Mouse (Mus musculus) T-helper 17 cell (primary cell): ENCODE data around the gene Traf5.

Experiments
- in situ Hi-C, 2 experiments: fragments of 300-600 bp; cut with MboI, MseI; formaldehyde crosslinking; loops; 1 replicate in 1 of 2; 2 replicates in 1 of 2; pipeline ENCODE4 v1.15.1; 2025; ENCODE audit warnings: high pct_unique_total_duplicates in 2 of 2

The Traf5 gene

DNA sequence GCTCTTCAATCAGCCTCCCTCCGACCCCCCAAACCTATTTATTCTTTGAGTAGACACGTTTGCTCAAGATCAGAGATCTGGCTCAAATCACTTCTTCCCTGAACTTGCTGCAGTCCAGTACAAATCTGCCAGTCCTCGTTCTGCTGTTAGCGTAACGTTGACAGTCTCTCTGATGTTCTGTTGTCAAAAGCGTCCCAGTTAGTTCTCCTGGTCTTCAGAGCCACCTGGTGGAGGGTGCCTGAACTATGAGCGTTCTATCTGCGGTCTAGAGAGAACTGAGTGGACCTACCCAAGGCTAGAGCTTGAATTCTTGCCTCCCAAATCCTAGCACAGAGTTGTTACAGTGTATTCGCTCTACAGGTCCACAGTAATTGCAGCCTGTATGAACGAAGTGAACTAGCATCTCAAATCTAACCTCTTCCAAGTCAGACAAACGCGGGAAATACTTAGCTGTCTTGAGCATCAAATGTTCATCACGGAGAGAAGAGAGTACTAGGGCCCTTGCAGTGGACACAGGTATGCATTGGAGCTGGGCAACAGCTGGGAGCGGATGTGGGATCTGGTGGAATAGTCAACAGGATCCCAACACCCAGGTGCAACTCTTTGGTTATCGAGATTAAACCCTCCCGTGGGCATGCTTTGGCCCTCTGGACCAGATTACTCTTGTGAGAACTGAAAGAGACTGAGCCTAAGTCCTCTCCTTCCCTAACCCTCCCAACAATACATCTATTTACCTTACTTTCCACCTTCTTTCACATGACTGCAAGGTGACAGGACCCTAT, 711 bp upstream of the Traf5 start:
- in situ Hi-C loops, result loop anchor here (5.0 kb wide), 2 partner anchors 126 to 266 kb away; no protein-coding TSS in a partner anchor

DNA sequence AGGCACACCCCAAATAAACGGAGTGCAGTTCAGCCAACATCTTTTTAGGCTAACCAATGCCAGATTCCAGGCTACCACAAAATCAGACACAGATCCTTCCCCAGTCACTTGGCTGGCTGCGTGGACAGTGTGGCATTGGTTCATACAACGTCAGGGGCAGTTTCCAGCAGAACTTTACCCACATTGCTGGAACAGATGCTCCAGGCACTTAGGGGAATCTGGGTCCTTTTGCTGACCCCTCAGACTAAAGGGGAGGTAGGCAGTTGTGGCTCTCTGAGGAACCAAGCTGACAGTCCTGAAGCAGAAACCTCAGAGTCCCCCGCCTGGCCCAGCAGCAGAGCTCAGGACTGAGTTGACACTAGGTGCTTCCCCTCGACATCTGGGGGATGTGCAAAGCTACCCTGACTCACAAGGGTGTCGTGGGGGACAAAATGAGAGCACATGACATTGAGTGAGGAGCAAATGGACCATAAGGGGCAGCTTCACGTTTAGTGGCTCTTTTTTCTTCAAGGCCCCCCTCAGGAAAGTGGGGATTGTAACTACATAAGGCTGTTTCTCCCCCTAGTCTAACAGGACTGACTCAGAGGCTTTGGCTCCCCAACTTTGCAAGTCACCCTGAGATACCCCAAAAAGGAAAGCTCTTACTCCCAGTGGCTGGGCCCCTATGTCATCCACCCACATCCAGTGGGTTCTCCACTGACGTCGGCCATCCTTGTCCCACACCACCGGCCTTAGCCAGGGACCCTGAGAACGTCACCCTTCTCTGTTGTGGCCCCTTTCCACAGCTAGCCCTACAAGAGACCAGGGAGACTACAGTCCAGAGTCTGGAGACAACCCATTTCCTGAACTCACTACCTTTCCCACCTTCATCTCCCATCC, 1.4 kb downstream of the Traf5 start:
- in situ Hi-C loops, result loop anchor here (5.0 kb wide), 2 partner anchors 124 to 264 kb away; no protein-coding TSS in a partner anchor

DNA sequence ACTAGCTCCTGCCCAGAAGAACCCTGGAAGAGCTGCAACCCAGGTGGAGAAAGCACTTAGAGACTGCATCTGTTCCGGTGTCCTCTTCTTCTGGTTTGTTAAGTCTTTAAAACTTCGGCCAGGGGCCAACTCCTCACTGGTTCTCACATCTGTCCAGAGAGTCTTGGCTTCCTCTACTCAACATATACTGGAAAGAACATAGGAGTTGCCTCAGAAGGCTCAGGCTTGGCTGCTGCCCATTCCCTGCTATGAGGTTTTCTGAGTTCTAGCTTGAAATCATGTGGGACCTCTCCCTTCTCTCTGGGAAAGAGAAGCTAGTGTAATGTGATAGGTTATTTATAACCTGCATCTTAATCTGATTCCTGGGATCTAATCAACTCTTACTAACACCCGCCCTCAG, 2.1 kb downstream of the Traf5 start:
- in situ Hi-C loops, result loop anchor here (5.0 kb wide), 2 partner anchors 123 to 263 kb away; no protein-coding TSS in a partner anchor

DNA sequence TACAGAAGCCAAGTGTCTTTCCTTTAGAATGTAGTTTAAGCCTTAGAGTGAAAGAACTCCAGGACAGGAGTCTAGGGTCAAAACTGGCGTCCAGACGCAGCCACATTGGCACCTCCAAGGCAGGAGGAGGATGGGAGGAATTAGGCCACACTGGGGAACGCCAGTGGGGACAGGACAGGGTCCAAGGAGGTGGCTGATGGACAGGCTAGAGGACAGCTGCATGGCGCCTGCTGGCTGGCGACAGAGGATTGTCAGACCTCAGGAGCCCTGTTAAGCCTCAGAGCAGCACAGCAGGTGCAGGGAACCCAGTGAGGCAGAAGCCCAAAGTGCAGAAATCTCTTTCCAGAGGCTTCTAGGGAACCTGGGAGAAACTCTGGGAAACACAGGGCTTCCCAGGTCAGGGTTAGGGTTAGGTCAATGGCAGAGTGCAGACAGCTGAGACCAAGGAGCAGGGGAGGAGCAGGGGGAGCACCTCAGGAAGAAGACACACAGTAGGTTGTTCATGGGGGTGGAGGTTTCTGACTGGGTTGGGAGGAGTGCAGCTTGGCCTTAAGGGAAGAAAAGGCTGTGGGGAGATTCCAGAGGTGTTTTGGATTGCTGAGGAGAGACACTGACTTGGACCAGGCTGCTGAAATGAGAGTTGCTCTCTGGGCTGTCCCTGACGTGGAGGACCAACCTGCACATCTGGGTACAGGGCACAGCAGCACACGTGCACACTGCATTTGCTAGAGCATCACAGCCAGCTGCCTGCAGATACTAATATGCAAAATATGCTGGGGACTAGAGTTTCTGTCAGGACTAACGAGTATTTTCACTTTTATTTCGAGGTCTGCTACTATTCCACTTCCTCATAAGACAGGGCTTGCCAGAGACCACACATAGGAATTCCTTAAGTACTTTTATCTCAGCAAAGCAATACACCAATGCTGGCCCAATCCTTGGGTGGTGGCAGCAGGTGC, 2.9 kb downstream of the Traf5 start:
- in situ Hi-C loops, result loop anchor here (5.0 kb wide), 2 partner anchors 122 to 262 kb away; no protein-coding TSS in a partner anchor

DNA sequence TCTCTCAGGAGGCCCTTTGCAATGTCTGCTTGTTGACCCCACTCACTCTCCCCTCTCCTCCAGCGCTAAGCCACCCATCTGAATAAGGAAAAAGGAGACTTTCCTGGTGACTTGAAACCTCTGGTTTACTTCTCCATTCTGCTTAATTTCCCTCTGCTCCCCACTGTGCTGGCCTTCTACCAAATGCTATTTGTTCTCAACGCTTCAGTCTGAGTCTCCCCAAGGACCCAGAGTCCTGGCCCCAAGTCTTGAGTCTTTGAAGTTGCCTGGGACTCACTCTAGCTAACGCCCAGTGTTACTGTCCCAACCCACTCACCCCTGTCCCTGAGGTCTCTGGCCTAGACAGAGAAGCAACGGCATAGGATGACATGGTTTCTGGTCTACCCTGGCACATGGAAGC, 4.3 kb downstream of the Traf5 start:
- in situ Hi-C loops, result no loop called here

DNA sequence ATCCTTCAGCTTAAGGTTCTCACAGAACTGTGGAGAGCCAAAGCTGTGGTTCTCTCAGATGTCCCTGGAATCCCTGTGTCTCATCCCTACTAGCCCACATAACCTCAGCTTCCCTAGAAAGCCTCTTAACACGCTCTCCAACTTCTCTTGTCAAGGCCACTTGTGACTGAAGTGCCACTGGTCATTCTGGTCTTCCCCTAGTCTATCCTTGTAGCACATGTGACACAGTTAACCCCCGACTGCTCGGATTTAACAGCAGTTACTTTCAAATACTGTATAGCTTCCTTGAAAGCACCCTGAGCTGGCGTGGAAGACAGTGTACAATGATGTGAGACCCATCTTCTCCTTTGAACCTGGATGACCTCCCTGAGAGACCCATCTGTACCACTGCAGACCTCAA, 5.3 kb downstream of the Traf5 start:
- in situ Hi-C loops, result no loop called here

DNA sequence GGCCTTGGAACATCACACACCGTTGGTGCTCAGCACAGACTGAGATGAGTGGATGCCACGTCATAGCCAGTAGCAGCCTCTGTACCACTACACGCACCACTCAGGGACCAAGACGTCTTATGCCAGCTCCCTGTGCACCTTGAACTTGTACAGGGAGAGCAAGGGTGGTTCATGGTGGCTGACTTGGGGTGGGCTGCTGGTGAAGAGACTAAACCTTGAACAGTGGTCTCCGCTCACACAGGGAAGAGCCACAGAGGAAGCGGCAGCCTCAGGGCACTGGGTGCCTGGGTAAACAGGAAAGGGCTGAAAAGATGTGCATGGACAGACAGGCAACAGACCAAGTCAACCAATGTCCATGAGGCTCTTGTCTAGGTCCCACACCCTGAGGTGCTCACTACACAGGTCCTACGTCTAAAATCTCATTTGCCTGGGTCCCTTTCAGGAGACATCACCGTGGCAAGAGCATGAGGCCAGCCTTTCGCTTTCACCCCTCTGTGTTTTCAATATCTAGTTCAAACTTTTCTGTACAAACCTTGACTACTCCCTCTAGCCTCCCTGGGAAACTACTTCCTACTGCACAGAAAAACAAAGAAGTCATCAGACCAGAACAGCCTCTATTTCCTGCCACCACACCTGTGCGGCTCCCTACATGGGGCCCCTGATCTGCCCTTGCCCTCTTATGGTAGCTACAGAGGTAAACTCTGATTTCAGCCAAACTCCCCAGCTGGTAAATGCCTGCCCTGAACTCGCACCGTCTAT, 5.9 kb downstream of the Traf5 start:
- in situ Hi-C loops, result no loop called here

DNA sequence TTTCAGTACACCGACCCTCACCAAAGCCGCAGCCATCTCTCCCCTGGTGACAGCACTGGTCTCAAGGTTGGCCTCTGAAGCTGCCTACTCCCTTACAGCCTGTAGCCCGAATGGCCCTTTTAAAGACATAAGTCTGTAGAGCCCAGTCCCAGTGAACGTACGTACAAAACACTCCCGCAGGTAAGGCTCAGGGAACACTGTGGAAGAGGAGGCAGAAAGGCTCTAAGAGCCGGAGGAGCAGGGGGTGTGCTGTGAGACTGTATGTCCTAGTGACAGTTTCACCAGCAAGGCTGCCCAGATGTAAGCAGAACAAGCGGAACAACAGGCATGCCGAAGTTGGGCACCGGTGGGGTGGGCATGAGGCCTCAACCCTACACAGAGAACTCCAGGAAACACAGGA, 7.1 kb downstream of the Traf5 start:
- in situ Hi-C loops, result no loop called here

DNA sequence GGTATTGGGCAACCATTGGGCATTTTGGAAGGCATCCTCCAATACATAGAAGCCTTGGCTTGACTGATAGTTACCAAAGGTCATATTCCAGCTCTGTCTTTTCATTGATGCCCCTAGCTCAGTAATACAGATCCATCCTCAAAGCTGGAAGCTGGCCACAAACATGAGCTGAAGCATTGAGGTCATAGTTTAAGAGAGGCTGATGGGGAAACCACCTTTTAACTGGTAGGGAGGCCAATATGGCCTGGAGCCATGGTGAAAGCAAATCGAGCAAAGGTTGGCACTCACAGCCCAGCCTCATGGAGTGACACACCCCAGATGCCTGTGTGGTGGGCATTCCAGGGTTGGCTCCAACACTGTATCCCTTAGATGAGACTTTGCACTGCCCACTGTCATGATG, 9.7 kb downstream of the Traf5 start:
- in situ Hi-C loops, result no loop called here

DNA sequence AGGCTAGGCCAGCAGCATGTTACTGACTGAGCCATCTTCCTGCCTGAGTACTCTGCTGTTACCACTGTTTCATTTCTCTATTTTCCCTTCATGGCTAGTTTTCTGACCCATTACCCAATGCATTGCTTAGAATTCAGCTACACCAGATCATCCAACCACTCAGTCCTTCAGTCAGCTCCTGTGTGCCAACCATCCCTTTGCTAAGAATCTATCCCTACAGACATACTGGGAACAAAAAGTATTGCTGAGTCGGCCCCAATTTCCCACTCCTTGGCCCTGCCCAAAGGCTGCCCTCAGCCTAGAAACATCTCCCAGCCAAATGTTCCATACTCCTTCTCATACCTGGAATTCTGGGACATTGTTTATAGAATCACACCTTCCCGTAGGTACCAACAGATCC, 11.2 kb downstream of the Traf5 start:
- in situ Hi-C loops, result no loop called here

DNA sequence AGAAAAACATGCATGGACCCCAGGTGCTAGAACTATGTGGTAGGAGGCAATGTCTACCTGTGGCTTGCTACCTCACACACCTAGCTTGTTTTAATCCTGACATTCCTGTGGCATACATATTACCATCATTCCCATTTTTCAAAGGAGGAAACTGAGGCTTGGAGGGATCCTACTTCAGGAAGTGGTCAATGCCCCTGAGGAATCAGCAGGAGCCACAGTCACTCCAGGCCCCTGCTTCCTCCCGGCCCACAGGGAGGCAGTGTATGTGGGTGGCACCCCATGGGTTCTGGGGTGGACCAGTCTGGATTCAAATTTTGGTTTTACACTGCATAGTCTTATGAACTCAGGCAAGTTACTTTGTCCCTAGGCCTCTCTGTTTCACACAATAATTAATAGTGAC, 13.2 kb downstream of the Traf5 start:
- in situ Hi-C loops, result no loop called here

DNA sequence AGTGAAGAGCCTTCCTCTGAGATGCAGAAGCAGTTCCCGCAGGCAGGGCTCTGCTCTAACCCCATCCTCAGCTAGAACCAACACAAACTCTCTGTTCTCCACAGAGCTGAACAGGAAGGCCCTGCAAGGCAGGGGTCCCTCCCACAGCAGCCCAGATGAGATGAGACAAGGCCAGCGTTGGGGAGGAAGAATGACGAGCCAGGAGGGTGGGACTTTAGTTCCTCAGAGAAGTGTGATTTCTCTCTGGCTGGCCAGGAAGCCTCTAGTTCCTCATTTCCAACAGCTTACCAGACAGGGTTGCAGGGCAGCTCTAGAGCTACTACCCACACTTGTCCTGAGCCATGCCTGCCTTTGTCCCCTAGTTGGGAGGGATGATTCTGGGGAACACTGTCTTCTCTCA, 14.0 kb downstream of the Traf5 start:
- in situ Hi-C loops, result no loop called here

DNA sequence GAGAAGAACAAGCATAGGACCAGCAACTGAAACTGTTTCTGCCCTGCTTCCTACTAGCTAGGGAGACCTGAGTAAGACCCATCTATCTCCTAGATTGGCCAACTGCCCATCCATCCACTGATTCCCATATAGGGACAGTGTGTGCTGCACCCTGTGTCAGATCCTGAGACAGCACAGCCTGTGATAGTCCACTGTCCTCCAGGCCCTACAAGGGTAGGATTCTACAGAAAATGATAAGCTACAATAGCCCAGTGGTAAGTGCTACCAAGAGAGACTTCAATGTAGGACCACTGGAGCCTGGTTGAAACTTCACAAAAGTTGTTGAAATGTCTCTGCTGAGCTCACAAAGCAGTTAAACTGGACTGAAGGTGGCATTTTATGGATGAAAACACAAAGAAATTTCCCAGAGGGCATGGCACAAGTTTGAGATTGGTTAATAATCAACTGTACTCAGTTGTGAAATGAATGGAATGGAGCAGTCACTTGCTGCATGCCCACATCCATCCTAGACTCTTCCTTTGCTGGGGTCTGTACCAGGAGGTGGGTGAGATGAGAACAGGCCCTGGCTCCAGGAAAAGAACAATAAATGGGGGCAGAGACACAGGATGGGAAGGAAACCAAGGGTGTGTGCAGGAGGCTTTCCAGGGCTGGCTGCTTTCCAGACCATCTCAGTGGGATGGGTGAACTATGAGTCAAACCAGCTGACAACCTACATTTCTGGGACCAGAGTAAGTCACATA, 15.4 kb downstream of the Traf5 start:
- in situ Hi-C loops, result no loop called here

DNA sequence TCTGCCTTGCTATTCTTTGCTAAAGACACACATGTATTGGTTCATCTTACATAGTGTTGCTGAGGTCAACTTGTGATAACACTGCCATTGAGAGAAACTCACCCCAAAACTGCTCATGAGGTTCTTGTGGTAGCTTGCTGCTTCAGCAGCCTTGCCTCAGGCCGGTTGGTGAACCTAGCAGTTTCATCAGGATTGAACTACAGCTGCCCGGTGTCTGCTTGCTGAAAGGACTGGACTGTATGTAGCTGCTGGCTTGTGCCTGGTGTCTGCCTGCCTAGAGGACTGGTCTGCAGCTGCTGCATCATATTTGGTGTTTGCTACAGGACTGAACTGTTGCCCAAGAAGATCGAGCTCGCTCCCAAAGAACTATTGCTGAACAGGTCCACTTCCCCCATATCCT, 16.3 kb downstream of the Traf5 start:
- in situ Hi-C loops, result no loop called here

DNA sequence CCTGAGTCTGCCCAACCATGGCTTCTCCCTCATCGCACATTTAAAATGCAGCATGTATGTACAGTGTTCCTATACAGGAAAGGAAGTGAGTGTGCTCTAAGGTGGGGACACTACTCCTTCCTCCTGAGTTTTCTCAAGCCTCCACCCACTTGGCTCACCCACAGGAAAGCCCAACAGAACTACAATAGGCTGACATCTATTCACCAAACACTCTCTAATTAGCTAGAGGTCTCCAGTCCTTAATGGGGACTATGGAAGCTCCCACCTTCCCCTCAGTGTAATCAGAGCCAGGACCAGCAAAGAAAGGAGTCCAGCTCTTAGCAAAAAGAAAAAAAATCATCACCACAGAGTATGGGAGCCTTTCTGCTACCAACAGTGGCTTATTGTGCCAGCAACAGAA, 17.5 kb downstream of the Traf5 start:
- in situ Hi-C loops, result no loop called here

DNA sequence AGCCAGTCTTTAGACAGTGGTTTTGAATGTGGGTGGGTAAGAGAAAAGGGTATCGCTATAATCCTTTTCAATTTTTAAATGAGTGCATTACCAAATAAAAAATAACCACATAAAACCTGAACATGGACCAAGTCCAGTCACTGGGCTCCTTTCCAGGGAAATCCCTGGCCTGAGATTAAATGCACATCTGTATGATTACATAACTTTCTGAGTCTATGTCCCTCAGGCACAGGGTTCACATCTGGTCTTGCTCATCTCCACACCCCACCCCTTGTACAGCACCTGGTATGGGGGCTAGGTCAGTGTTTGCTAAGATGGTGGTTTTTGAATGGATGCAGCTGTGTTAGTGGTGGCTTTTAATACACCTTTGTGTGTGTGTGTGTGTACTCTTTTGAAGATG, 19.9 kb downstream of the Traf5 start:
- in situ Hi-C loops, result no loop called here

DNA sequence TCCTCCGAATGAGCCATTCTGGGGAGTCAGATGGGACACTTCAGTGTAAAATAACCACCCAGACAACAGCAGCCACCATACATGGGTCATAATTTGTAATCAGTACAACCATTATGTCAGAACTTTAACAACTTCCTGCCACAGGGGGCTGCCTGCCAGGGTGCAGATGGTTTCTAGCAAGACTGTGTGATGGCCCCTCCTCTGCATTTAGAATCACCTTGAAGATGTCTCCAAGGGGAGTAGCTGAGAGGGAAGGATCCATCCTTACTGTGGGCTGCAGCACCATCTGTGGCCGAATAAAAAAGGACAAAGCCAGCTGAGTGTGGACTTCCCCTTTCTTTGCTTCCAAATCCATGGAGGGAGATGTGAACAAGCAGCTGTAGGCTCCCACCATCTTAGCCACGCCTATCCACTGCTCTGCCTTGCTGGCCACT, 21.7 kb downstream of the Traf5 start:
- in situ Hi-C loops, result no loop called here

DNA sequence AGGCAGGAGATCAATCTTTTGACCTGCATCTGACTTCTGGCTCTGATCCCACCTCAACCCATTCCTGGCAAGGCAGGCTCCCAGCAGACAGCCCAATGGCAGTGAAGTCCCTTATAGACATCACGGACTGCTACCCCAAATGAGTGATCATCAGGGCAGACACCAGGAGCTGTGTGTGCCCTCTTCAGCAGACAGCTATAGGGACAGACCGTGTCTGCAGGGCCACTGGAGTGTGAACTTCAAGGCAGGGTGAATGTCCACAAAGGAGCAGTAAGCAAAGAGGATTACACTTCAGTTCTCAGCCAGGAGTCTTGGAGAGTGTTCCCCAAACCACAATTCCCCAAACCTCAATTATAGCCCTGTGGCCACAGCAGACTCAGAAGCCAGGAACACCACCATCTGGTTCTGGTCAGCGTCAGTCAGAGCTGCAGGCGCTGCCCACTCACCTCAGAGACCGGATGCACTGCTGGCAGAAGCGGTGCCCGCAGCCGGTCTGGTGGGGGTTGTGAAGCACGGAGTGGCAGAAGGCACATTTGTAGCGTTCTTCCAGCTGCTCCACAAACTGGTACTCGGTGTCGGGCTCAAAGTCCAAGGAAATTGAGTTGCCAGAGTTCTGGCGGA, 22.3 kb downstream of the Traf5 start:
- in situ Hi-C loops, result no loop called here

DNA sequence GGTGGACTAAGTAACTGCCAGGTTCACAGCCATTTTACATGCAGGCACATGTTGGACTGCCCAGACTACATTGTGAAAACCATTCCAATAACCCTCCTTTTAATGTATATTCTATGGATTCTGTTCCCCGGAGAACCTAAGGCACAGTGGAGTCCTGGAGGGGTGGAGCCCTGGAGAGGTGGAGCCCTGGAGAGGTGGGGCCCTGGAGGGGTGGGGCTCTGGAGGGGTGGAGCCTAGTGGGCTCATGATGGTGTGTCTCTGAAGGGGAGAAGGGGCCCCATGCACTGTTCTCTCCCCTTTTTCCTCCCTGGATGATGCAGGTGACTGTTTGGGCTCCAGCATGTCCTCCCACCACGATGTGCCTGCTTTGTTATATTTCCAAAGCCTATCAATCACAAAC, 24.2 kb downstream of the Traf5 start:
- in situ Hi-C loops, result no loop called here

DNA sequence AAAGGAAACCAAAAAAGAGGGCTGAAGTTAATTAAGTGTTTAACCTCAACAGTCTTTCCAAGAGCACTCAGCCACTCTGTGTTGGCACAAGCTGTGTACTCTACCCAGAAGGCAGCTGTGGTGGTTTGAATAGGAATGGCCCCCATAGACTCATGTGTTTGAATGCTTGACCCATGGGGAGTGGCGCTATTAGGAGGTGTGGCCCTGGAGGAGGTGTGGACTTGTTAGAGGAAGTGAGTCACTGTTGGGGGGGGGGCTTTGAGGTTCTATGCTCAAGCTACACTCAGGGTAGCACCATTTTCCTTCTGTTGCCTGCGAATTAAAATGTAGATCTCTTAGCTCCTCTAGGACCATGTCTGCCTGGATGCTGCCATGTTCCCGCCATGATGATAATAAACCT, 25.4 kb downstream of the Traf5 start:
- in situ Hi-C loops, result no loop called here
